Mouse (Mus musculus) cerebellum, adult 18-20 months (tissue): ENCODE results near the gene Krtap4-8.
"Not testable (repeated sequence)": the region's sequence is repeated elsewhere in the genome, so short reads cannot be mapped to it uniquely, and the experiment has no call there.

Experiments
- DNase-seq, 2 experiments: peaks; one replicate each; pipeline ENCODE4 v3.0.0; 2021

The Krtap4-8 gene

DNA sequence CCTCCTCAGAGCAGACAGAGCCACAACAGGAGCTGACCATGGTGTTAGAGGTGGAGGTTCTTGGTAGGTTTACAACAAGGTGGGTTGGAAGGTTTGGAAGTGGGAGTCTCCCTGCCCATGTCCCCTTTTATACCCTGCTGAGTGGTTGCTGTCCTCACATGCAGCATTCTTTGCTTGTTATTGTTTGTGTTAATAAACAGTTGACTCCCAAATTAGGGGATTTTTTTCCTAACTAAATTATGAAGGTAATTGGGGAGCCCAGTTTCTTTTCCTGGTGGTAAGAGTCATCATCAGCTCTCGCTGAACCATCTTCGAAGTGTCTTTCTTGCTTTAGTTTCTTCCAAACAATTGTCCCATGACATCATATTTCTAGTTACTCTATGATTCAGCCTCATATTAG lies at the start of gene Krtap4-8:
Gene Krtap4-8, minus strand, starts transcription at position 101 of the 400 bp plus-strand sequence.
- no peak for DNase-seq

DNA sequence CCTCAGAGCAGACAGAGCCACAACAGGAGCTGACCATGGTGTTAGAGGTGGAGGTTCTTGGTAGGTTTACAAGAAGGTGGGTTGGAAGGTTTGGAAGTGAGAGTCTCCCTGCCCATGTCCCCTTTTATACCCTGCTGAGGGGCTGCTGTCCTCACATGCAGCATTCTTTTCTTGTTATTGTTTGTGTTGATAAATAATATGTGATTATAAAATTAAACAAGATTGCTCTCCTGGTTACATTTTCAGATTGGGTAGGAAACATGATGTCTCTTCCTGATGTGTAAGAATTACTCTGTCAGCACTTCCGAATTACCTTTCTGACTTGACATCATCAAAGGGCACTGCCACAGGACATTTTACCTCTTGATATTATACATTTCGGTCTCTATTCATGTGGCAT lies 35.1 kb upstream of the Krtap4-8 start, which contains the start of gene Gm11564:
Gene Gm11564, minus strand, starts transcription at position 101 of the 400 bp plus-strand sequence.
- DNase-seq: not testable (repeated sequence)

DNA sequence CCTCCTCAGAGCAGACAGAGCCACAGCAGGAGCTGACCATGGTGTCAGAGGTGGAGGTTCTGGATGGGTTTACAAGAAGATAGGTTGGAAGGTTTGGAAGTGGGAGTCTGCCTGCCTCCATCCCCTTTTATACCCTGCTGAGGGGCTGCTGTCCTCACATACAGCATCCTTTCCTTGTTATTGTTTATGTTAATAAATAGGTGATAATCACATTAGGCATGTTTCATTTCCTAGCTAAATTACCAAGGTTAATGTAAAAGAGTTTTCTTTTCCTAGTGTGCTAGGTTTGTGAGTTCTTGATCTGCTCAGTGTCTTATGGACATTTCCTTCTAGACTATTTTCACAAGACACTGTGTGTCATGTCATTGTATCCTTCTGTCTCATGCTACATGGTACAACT lies 29.3 kb upstream of the Krtap4-8 start, which contains the start of gene Krtap4-13:
Gene Krtap4-13, minus strand, starts transcription at position 101 of the 400 bp plus-strand sequence.
- not testable (repeated sequence) for DNase-seq

DNA sequence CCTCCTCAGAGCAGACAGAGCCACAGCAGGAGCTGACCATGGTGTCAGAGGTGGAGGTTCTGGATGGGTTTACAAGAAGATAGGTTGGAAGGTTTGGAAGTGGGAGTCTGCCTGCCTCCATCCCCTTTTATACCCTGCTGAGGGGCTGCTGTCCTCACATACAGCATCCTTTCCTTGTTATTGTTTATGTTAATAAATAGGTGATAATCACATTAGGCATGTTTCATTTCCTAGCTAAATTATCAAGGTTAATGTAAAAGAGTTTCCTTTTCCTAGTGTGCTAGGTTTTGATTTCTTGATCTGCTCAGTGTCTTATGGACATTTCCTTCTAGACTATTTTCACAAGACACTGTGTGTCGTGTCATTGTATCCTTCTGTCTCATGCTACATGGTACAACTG lies 23.8 kb upstream of the Krtap4-8 start, which contains the start of gene Gm11554:
Gene Gm11554, minus strand, starts transcription at position 101 of the 400 bp plus-strand sequence.
- DNase-seq: not testable (repeated sequence)

DNA sequence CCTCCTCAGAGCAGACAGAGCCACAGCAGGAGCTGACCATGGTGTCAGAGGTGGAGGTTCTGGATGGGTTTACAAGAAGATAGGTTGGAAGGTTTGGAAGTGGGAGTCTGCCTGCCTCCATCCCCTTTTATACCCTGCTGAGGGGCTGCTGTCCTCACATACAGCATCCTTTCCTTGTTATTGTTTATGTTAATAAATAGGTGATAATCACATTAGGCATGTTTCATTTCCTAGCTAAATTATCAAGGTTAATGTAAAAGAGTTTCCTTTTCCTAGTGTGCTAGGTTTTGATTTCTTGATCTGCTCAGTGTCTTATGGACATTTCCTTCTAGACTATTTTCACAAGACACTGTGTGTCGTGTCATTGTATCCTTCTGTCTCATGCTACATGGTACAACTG lies 18.3 kb upstream of the Krtap4-8 start, which contains the start of gene Gm11569:
Gene Gm11569, minus strand, starts transcription at position 101 of the 400 bp plus-strand sequence.
- not testable (repeated sequence) for DNase-seq

DNA sequence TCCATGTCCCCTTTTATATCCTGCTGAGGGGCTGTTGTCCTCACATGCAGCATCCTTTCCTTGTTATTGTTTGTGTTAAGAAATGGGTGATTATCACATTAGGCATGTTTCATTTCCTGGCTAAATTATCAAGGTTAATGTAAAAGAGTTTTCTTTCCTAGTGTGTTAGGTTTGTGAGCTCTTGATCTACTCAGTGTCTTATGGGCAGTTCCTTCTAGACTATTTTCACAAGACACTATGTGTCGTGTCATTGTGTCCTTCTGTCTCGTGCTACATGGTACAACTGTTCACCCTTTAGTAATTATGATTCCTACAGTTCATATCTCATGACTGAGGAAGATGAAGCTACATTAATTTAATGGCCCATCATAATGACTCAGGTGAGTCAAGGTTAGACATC lies 12.9 kb upstream of the Krtap4-8 start, which contains the start of gene Gm11596:
Gene Gm11596, minus strand, starts transcription at position 101 of the 400 bp plus-strand sequence.
- DNase-seq: no peak

DNA sequence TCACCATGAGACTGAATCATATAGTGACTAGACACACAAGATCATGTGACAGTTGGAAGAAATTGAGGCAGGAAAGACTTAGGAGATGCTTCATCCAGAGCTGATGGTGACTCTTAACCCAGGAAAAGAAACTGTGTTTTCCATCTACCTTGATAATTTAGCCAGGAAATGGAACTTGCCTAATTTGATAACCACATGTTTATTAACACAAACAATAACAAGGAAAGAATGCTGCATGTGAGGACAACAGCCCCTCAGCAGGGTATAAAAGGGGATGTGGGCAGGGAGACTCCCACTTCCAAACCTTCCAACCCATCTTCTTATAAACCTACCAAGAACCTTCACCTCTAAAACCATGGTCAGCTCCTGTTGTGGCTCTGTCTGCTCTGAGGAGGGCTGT lies 4.4 kb upstream of the Krtap4-8 start, which contains the start of gene Krtap4-9:
Gene Krtap4-9, plus strand, starts transcription at position 301 of the 400 bp plus-strand sequence.
- DNase-seq: not testable (repeated sequence)

DNA sequence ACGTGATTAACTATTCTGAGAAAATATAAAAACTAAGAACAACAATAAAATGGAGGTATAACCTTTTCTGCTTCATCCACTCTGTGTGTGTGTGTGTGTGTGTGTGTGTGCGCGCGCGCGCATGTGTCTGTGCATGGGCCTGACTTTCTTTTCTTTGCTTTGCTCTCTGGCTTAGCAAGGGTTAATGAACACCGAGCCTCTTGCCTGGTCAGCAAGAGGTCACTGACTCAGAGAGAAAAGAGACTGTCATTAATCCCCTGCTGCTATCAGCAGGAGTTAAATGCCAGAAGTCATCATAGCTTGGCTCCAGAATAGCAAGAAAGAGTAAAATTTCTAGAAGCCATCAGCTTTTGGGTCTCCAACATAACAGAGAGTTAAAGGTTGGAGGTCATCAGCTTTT lies 2.1 kb downstream of the Krtap4-8 start:
- no peak for DNase-seq

DNA sequence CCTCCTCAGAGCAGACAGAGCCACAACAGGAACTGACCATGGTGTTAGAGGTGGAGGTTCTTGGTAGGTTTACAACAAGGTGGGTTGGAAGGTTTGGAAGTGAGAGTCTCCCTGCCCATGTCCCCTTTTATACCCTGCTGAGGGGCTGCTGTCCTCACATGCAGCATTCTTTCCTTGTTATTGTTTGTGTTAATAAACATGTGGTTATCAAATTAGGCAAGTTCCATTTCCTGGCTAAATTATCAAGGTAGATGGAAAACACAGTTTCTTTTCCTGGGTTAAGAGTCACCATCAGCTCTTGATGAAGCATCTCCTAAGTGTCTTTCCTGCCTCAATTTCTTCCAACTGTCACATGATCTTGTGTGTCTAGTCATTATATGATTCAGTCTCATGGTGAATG lies 7.7 kb downstream of the Krtap4-8 start, which contains the start of gene Gm11595:
Gene Gm11595, minus strand, starts transcription at position 101 of the 400 bp plus-strand sequence.
- not testable (repeated sequence) for DNase-seq

DNA sequence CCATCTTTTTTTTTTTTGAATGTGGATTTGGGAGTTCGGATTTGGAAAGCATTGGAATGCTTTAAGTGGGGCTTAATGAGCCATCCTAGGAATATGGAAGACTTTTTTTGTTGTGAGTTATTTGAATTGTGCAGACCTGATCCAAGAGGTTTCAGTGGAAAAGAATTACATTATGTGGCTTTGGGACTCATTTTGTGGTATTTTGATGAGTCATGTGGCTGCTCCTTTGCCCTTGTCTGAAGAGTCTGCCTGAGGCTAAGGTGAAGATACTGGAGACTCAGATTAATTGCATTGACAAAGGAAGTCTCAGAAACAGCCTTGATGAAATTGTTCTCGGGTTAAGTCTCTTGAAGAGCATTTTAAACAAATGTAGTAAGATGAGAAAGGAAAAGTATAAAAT lies 12.1 kb downstream of the Krtap4-8 start:
- DNase-seq: no peak

DNA sequence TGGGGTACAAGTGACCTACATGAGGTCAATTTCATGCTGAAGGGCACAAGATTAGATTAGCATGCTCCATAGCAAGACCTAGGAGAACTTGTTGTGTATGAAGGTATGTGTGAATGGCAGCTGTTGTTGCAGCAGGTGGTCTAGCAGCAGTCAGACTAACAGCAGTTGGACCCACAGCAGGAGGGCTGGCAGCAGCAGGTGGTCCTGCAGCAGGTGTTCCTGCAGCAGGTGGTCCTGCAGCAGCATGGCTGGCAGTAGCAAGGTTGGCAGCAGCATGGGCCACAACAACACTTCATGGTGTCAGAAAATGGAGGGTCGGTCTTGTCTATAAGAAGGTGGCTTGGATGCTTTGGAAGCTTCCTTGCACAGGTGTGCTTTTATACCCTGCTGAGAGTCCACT lies 21.6 kb downstream of the Krtap4-8 start:
- no peak for DNase-seq

DNA sequence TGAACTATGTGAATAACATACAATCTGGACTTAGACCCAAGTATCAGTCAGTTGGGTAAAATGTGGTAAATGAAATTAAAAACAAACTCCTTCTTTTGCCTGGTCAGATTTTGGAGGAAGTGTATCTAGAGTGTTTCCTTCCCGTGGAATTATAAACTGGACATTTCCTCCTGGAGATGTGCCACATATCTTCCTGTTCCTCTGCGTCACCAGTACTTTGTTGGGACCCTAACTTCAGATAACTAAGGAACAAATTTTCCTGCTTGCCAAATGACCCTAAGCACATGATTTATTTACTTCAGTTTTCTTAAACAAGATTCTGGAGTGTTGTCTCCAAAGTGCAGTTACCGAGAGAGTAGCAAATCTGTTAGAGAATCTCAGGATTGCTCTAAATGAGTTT lies 36.5 kb downstream of the Krtap4-8 start:
- DNase-seq: no peak

DNA sequence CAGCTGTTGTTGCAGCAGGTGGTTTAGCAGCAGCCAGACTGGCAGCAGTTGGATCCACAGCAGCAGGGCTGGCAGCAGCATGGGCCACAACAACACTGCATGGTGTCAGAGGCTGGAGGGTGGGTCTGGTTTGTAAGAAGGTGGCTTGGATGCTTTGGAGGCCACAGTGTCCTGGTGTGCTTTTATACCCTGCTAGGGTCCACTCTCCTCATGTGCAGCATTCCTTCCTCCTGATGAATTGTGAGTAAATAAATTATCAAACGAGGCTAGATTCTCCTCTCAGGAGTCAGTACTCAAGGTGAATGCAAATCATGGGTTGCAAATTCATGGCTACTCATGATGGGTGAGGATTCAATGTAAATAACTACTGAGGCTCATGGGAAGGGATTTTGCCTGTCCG lies 46.3 kb downstream of the Krtap4-8 start, which contains the start of gene Gm14180:
Gene Gm14180, minus strand, starts transcription at position 101 of the 400 bp plus-strand sequence.
- no peak for DNase-seq
